Mouse (Mus musculus) left cerebral cortex, adult 9 months (tissue): ENCODE results near the gene Gm3500.
"Not testable (repeated sequence)": the region's sequence is repeated elsewhere in the genome, so short reads cannot be mapped to it uniquely, and the experiment has no call there.

ENCODE experiments used
- DNase-seq, 2 experiments: peaks; one replicate each; pipeline ENCODE4 v3.0.0; 2022; ENCODE audit warnings: low spot score in 2 of 2

The Gm3500 gene

DNA sequence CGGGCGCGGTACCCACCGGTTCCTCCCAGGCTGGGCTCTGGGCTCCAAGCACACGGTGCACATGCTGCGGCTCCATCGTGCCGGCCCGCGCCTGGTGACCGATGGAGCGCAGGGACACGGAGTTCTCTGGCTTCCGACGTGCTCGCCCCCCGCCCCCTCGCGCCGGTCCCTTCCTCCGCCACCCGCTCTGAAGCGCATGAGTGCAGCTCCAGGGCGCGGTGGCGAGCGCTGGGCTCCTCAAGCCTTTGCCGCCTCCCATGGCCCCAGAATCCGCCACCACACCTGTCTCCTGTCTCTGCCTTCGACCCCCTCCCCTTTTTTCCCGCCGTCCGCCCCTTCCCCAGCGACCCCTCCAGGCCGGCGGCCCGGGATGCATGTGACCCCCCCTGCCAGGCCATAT, at the start of gene Gm3500:
Gm3500 (minus strand) TSS at position 101 of the 400 bp plus-strand sequence.
- not testable (repeated sequence) for DNase-seq

DNA sequence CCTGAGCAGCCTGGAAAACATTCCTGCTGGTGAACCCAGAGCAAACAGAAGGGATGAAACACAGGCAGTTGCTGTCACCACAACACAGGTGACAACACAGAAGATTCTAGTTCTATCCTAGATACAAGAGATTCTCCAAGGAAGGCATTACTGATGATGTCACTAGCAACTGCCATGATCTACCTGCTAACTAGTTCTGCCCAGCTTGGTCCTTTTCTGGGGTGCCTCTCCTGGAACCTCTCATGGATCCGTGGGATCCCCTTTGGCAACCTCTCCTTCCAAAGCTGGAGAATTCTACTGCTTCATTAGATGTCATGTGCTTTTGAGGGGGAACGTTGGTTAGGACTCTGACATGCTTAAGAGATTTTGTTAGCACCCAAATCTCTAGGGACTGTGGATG, 54.0 kb downstream of the Gm3500 start, which contains the start of gene Gm3542:
Gm3542 (minus strand) TSS at position 101 of the 400 bp plus-strand sequence.
- DNase-seq, result not testable (repeated sequence)
